Mouse (Mus musculus) kidney, postnatal 10 days (tissue): ENCODE results near the gene Gm20219.
A peak's percentile ranks its signal among the peaks of the same experiment; 100 is the strongest.

Experiments
- DNase-seq: peaks from one replicate; pipeline ENCODE4 v3.0.0; 2021; ENCODE audit warnings: mixed read lengths

Gene Gm20219

GRCm38 (mm10) chr17:56552781-56553363 is 1.3 kb downstream of the Gm20219 start:
- peak; percentile 70 for DNase-seq

GRCm38 (mm10) chr17:56551841-56552581 is 2.2 kb downstream of the Gm20219 start:
- DNase-seq: no peak

GRCm38 (mm10) chr17:56550784-56551475 is 3.3 kb downstream of the Gm20219 start:
- peak; percentile 6 for DNase-seq

GRCm38 (mm10) chr17:56548605-56549105 is 5.5 kb downstream of the Gm20219 start:
- no peak for DNase-seq

GRCm38 (mm10) chr17:56547846-56548604 is 6.2 kb downstream of the Gm20219 start:
- peak; percentile 5 for DNase-seq

GRCm38 (mm10) chr17:56547116-56547845 is 6.9 kb downstream of the Gm20219 start:
- peak; percentile 5 for DNase-seq

GRCm38 (mm10) chr17:56546576-56546975 is 7.6 kb downstream of the Gm20219 start:
- DNase-seq: no peak

GRCm38 (mm10) chr17:56545945-56546344 is 8.2 kb downstream of the Gm20219 start:
- DNase-seq: no peak

- DNase-seq: peak; percentile 3
Observed at GRCm38 (mm10) chr17:56544699-56545387, 9.3 kb downstream of the Gm20219 start.

GRCm38 (mm10) chr17:56543684-56544224 is 10.4 kb downstream of the Gm20219 start:
- DNase-seq: peak; percentile 5

- no peak for DNase-seq
Observed at GRCm38 (mm10) chr17:56542736-56543135, 11.5 kb downstream of the Gm20219 start.

- peak; percentile 4 for DNase-seq
Observed at GRCm38 (mm10) chr17:56540562-56540975, 13.6 kb downstream of the Gm20219 start.

- no peak for DNase-seq
Observed at GRCm38 (mm10) chr17:56537912-56538311, 16.3 kb downstream of the Gm20219 start.

- no peak for DNase-seq
Observed at GRCm38 (mm10) chr17:56536874-56537273, 17.3 kb downstream of the Gm20219 start.

GRCm38 (mm10) chr17:56536192-56536591 is 18.0 kb downstream of the Gm20219 start:
- DNase-seq: no peak

- no peak for DNase-seq
Observed at GRCm38 (mm10) chr17:56524943-56525342, 29.2 kb downstream of the Gm20219 start.

- no peak for DNase-seq
Observed at GRCm38 (mm10) chr17:56522744-56523143, 31.4 kb downstream of the Gm20219 start.

- DNase-seq: peak; percentile 61
Observed at GRCm38 (mm10) chr17:56515690-56516410, 38.3 kb downstream of the Gm20219 start.

- no peak for DNase-seq
Observed at GRCm38 (mm10) chr17:56514916-56515315, 39.3 kb downstream of the Gm20219 start.

GRCm38 (mm10) chr17:56514330-56514729 is 39.9 kb downstream of the Gm20219 start:
- DNase-seq: no peak
